Mouse (Mus musculus) erythroblast, embryonic 14.5 days (primary cell): ENCODE data around the gene Card6.

Source experiments
- GATA1 ChIP-seq: IDR thresholded peaks from 2 replicates; pipeline ENCODE4 v1.6.1; 2012; ENCODE audit warnings: low read length, inconsistent platforms, mixed read lengths
- TAL1 ChIP-seq: IDR thresholded peaks from 3 replicates; pipeline ENCODE4 v1.6.1; 2012; ENCODE audit warnings: low read length, inconsistent platforms, mixed read lengths

- TF ChIP-seq TAL1 (no peak), GATA1 (no peak)
Measured at GRCm38 (mm10) chr15:5119707-5120106, 11.4 kb upstream of the Card6 start.
